Mouse (Mus musculus) neutrophil, adult 5-6 weeks (primary cell): ENCODE data around the gene Cenpp. TPM values are rescaled to one million over a fixed set of nuclear protein-coding genes. Genes with fewer than 3 reads are reported as not detected.
A peak's percentile ranks its signal among the peaks of the same experiment; 100 is the strongest.

ENCODE experiments used
- ATAC-seq: fragments of 151-379, 151-347 bp; 2 replicates; pipeline ENCODE4 v1.8.0; 2017; ENCODE audit warnings: mild to moderate bottlenecking, moderate TSS enrichment; ENCODE audit not compliant: insufficient number of reproducible peaks, poor library complexity, low FRiP score, severe bottlenecking; ENCODE audit errors: extremely low read depth
- total RNA-seq: library from RNA; stranded (forward); fragments of 200-1000 nt; gene quantifications from 2 replicates; pipeline ENCODE4 v1.2.3, GENCODE M21; 2017

Cenpp gene
- 0.86 and 2.3 TPM in 2 replicates for total RNA-seq

DNA sequence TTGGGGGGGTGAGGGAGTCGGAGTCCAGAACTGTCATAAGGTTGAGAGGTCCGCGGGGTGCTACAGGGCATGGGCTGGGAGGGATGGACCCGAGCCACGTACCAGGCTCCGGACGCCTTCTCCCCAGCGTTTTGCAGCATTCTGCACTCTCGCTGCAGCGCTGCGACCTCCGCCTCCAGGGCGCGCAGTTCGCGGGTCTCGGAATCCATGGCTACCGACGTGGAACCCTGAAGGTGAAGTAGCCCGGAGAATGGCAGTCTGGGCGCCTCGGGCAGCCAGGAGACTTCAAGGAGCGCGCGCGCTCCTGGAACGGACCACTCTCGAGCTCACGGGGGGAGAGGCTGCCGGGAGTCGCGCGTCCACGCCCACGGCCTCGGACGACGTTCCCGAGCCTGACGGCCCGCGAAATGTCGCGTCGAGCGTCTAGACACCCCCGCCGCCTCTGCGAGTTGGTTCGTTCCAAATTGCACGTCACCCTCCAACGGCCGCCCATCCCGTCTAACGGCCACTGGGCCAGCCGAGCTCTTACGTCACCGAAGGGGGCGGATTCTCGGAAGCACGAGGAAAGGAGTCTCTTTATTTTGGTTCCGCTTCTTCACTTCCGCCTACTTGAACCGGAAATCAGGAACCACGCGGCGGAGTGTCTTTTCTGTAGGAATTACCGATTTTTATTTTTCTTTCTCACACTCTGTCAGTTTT, at the start of gene Cenpp, which contains the start of gene Nol8:
TSS of gene Cenpp (minus strand) at position 305 of the 699 bp plus-strand sequence.
TSS of gene Nol8 (plus strand) at position 598 of the 699 bp plus-strand sequence.
- peak; percentile 96 for ATAC-seq

DNA sequence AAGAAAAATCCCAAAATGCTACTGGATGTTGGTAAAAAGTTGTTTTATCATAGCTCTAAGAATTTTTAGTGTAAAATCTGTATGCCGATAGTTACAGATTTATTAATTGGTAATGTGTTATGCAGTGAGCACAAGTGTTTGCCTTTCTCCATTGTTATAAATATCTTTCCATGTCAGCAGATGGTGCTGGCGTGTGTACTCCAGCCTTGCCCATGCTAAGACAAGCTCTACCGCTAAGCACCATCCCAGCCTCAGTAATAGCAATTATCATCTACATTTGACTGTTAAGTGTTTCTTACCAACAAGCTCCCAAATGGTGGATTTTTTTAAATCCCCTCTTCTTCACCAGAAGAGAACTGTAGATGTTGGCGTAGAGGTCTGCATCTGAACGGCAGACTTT, 38.5 kb upstream of the Cenpp start:
- ATAC-seq: no peak

DNA sequence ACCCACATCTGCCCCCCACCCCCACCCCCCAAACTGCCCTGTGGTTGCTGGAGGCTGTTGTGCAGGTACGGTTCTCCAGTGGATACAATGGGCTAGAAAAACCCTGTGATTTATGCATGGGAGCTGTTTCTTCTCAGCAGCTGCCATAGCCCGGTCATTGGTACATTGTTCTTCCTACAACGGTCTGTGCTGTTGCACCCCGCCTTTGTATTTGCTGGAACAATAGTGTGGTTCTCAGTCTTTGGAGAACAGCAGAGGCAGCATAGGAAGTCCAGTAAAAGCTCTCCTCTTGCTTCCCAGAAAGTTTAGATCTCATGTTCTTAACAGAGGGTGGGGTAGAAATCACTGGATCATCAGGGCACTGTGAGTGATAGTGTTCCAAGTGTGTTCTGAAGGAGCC, 31.7 kb upstream of the Cenpp start:
- no peak for ATAC-seq

DNA sequence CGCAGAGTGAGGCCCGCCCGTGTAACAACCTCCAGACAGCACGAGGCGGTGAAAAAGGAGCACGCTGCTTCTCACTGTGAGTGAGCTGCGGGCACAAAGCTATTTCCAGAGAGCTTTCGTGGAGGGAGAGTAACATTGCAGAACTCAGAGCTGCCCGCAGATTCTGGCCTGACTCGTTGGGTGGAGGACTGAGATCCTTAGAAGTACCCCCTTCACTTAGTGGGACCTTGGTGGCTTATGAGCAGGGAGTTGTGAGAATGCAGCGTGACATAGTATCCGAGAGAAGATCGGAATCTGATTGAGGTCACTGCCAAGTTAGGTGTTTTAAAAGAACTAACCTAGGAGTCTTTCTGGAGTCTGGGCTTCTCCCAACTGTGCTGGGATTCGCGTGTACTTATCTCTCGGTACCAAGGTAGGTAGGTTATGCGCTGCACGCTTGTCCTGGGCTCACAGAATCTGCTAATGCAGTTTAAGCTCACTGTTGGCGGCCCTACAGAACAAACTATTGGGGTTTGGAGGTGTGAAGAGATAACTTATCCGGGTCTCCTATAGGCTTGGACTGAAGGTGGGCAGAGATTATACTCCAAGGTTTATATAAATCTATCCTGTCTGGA, 29.8 kb upstream of the Cenpp start:
- no peak for ATAC-seq

DNA sequence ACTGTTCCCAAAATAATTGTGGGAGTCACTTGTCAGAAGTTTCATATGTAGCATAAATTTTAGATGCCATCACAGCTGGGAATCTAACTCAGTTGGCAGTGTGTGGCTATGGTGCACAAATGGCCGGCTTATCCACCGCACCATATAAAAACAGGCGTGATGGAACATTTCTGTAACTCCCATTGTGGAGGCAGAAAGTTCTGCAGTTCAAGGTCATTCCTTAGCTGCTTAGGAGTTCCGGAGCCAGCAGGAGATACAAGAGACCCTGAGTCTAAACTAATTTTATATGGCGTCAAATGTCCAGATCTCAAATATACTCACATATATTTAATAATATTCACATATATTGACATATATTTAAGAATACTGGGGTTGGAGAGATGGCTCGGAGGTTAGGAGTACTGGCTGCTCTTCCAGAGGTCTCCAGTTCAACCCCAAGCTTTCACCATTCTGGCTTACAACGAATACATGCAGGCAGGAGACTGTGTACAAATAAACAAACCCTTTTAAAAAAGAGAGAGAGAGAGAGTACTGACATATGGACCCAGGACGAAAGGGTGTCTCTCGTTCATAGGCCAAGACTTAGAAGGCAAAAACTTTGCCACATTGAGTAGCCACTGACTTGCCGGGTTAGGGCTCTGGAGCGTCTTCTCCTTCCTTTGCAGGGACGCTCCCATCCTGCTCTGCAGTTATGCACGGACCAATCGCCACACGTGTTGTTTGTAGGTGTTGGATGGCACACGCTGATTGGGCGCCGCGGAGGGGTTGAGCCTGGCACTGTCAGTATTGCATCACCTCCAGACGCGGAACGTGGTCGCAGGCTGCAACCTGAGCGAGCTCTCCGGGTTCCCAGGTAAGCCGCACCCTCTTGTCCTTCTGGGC, 29.0 kb upstream of the Cenpp start, which contains the start of gene Iars:
TSS of gene Iars (plus strand) at position 750 of the 882 bp plus-strand sequence.
- peak; percentile 100 for ATAC-seq

DNA sequence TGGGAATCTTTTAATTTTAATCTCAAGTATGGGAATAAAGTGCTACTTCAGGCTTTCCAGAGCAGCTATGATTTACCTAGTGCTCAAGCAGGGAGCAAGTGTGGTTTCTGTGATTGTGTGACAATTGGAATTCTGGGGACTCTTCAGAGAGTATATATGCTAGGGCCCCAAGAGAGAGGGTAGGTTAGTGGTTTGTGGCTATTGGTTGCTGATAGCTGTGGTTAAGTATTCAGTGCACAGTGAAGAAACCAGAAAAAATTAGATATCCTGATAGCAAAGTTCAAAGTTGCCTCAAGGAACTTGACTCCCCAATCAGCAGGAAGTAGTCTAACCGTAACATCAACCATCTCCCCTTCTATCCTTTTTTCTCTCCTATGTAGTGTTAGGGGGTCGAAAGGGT, 25.2 kb upstream of the Cenpp start:
- no peak for ATAC-seq

DNA sequence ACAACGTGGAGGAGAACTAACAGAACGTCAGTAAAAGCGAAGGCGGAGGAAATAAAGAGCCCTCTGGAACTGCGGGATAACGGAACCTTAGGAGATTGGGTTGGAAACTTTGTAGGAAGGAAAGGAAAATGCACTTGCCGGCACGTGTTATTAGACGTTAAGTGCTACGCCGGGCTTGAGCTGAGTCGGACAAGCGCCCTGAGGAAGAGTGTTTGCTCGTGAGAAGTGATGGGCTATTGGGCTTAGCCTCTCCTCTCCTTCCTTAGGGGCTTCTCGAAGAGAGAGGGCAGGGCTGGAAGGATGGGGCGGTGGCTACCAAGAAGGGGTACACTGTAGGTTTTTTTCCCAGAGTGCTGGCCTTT, 576 bp upstream of the Cenpp start:
- no peak for ATAC-seq

DNA sequence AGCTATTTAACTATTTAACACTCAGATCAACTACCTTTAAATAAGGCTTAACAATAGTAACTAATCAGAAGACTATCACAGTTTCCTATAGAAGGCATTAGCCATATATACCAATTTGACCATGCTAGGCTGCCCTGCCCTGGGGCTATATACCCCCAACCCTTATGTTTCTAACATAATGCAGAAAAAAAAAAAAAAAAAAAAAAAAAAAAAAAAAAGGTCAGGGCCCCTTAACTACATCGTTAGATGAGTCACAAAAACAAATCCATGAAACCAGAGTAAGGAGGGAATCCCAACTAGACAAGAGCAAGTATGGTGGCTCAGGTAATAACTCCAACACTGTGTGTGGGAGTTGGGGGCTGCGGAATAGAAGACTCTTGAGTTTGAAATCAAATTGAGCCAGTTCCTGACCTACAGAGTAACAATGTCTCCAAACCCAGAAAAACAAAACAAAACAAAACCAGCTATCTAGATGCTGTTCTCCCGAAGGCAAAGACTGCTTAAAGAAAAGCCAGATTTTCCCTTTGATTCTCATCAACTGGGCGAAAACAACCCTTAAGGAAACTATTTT, 719 bp downstream of the Cenpp start:
- no peak for ATAC-seq

DNA sequence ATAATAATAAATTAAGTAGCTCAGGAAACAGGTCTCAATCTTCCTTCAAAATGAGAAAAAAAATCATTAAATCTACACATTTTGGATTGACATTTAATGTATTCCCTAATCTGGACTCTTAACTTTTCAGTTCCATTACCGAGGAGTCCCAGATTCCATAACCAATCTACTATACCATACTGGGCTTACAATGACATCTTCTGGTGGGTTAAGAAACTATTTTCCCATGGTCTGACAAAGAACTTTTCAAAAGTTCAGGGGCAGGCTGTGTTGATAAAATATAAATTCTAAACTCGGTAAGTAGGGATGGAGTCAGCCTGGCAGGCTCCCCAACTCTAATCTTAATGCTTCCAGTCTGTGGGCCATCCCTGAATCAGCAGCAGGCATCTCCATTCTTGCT, 1.4 kb downstream of the Cenpp start:
- no peak for ATAC-seq

DNA sequence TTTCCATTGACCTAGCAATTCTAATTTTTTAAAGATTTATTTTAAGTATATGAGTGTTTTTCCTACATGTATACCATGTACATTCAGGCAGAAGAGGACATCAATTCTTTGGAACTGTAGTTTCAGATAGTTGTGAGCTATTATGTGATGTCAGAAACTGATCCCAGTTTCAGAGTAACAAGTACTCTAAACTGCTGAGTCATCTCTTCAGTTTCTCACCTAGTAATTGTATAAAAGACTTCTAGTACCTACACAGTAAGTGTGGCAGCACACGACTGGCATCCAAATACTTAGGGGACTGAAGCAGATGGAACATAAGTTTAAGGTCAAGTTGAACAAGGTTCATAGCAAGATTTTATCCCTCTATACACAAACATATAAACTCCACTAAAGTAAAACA, 6.6 kb downstream of the Cenpp start:
- ATAC-seq: no peak

DNA sequence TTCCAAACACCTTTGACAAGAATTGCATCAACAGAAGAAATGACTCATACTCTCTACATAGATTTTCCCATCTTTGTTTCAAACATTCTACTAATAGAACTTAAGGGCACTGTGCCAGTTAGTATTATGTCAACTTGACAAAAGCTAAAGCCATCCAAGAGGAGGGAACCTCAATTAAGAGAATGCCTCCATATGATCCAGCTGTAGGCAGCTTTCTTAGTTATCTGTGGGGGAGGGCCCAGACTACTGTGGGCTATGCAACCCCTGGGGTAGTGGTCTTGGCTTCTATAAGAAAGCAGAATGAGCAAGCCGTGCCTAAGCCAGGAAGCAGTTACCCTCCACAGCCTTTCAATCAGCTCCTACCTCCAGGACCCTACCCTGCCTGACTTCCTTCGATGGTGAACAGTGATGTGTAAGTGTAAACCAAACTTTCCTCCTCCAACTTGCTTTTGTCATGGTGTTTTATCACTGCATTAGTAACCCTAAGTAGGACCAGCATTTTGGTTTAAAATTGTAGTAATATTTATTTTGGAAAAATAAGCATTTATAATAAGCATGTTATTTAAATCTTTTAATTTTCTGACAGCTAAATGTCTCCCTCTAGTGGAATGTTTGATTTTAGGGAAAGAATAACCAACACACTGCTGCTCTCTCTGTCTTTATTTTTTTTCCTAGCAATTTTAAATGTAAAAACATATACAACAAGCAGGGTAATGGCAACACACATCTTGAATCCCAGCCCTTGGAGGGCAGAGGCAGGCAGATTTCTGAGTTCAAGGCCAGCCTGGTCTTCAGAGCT, 7.7 kb downstream of the Cenpp start:
- no peak for ATAC-seq

DNA sequence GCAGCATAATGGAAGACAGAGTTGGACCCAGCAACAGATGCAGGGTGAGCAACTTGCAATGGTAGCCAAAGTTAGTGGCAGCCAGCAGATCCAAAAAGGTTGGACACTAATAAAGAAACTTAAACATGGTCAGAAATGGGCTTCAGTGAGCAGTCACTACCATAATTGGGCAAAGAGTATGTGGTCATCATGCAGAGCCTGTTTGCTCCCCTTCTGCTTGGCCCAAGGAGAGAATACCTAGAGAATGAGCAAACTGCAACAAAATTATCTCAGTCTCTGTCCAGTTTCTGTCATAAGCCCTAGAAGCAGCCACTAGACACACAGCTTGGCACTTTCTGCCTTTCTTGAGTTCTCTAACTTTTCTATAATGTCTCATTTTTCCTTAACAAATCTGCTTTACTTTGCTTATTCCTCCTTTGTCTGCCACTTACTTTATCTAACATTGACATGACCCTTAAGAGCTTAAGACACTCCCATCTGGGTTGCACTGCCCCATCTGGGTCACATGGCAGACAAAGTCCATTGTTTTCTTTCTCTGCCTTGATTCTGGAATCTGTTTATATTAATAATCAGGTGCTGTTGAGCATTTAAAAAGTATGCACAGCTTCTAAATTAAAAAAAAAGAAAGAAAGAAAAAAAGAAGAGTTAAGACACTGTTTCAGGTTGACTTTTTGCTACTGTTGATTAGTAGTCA, 8.8 kb downstream of the Cenpp start:
- no peak for ATAC-seq

DNA sequence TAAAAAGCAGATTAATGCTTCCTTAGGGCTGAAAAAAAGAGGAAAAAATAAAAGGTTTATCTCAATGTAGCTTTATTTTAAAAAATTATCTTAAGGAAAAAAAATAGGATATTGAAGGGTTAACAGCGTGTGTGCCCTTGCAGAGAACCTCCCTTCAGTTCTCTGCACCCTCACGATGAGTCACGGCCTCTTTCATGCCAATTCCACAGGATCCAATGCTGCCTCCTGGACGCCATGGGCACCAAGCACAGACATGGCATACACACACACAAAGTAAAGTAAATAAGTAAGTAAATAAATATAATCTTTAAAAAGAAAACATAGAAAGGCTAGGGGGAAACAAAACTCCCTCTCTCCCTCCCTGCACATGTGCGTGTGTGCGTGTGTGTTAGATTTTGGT, 9.9 kb downstream of the Cenpp start:
- no peak for ATAC-seq

DNA sequence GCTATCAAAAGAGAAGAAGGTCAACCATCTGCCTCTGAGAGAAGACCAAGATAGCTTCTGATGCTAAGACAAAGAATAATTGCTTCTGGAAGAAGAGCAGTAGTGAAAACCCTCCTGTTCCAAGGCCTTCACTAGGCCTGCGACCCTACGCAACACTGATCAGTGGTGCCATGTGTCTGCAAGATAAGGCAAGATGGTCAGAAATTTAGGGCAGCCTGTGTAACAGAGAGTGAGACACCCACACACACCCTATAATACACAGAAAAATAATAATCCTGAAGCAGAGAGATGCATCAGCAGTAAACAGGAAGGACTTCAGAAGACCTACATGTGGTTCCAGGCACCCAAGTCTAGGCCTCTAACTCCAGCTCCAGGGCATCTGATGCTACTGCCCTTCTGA, 12.6 kb downstream of the Cenpp start:
- ATAC-seq: no peak

DNA sequence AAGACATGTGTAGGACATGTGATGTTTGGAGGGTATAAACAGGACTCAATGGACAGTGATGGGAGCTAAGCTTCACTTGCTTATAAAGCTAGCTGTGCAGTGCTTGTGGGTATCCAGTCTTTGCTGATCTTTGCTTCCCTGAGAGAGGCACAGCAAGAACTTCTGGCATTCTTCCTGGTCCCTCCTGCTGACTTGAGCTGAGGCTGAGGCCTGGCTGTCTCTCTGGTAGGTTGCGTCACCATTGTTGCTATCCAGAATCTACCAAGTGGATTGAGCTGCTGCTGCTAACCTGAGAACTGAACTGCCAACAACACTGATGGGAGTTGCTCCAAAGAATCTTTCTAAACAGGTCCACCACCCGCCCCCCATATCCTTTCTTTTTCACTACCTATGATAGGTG, 23.5 kb downstream of the Cenpp start:
- no peak for ATAC-seq

DNA sequence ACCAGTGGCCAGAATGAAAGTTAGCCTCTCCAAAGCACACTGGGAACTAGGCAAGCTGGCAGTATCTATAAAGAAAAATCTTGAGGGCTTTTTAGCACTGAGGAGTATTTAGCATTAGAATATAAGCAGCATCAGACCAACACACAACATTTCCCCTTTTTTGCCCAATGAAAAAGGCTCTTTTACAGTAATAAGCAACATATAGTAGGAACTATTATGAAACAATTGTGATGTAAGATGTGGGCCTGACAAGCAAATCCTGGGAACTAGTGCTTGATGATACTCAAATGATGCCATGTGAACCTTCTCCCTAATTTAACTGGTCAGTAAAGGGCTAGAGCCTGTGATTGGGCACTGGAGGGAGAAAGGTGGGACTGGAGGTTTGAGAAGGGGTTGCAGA, 24.4 kb downstream of the Cenpp start:
- no peak for ATAC-seq

DNA sequence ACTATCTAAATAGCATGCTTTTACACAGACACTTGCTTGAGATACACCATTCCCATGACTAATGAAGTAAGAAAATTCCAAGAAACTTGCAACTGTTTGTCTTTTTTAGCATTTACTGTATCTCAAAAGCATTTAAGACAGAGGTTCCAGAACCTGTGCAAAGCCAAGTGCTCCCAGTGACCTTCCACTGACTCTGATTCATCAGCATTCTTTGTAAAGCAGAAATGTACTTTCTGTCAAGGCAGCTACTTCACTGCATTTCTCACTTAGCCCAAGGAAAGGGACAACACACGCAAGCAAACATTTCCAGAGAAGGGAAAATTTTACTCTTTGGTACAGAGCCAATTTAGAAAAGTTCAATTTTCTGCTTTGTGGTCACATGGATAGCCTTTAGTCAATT, 29.4 kb downstream of the Cenpp start:
- no peak for ATAC-seq

DNA sequence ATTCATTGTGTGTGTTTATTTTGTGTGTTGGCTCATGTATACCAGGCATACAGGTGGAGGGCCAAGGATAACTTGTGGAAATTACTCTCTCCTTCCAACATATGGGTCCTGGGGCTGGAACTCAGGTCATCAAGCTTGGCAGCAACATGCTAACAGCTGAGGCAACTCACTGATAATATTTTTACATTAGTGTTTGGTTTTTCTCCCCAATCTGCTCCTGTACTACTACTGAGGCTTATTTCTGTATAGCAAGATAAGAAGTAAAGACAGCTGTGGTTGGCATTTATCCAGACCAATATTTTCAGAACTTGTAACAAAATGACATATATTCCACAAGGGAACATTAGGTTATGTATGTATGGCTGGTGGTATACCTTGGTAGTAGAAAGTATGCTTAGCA, 34.2 kb downstream of the Cenpp start:
- no peak for ATAC-seq
